Mouse (Mus musculus) liver, embryonic 15.5 days (tissue): ENCODE measurements around the gene Huwe1. TPM values are rescaled to one million over a fixed set of nuclear protein-coding genes. Genes with fewer than 3 reads are reported as not detected.
A peak's percentile ranks its signal among the peaks of the same experiment; 100 is the strongest.

Source experiments
- ATAC-seq: fragments of 200-750 bp; cut with Nextera tagmentation; 2 replicates; pipeline ENCODE4 v1.8.0; 2017; ENCODE audit warnings: moderate number of reproducible peaks, mild to moderate bottlenecking, moderate library complexity; ENCODE audit not compliant: insufficient read depth
- H3K27ac ChIP-seq: fragments of 300-500 bp; sonication (generic); replicated peaks from 2 replicates; pipeline ENCODE4 v1.5.1; 2015; ENCODE audit warnings: mild to moderate bottlenecking, inconsistent platforms
- H3K27me3 ChIP-seq: fragments of 300-500 bp; sonication (generic); 2 replicates; pipeline ENCODE4 v1.6.1; 2015; ENCODE audit warnings: mild to moderate bottlenecking, inconsistent platforms
- H3K36me3 ChIP-seq: fragments of 300-500 bp; sonication (generic); replicated peaks from 2 replicates; pipeline ENCODE4 v1.6.1; 2015; ENCODE audit warnings: moderate library complexity, mild to moderate bottlenecking, inconsistent platforms
- H3K4me1 ChIP-seq: fragments of 300-500 bp; sonication (generic); replicated peaks from 2 replicates; pipeline ENCODE4 v1.6.1; 2015; ENCODE audit warnings: inconsistent platforms
- H3K4me2 ChIP-seq: fragments of 300-500 bp; sonication (generic); 2 replicates; pipeline ENCODE4 v1.6.1; 2015; ENCODE audit warnings: moderate library complexity, mild to moderate bottlenecking, inconsistent platforms
- H3K4me3 ChIP-seq: fragments of 300-500 bp; sonication (generic); replicated peaks from 2 replicates; pipeline ENCODE4 v1.5.1; 2015; ENCODE audit warnings: mild to moderate bottlenecking, inconsistent platforms
- H3K9ac ChIP-seq: fragments of 300-500 bp; sonication (generic); 2 replicates; pipeline ENCODE4 v1.6.1; 2015; ENCODE audit warnings: moderate library complexity, mild to moderate bottlenecking, inconsistent platforms
- H3K9me3 ChIP-seq: fragments of 300-500 bp; sonication (generic); replicated peaks from 2 replicates; pipeline ENCODE4 v1.6.1; 2016; ENCODE audit warnings: inconsistent platforms
- WGBS: fragments of 180-500 bp; shearing (Covaris S2); methylation state at CpG from one replicate; pipeline ENCODE4 v1.1.7; 2015; ENCODE audit warnings: mixed read lengths; ENCODE audit not compliant: insufficient replicate concordance; 5-methylcytosine and 5-hydroxymethylcytosine counted together
- microRNA counts: library from miRNA; unstranded; fragments of <30 nt; microRNA quantifications from one replicate; lab custom pipeline; 2016
- microRNA-seq: library from miRNA; unstranded; fragments of <30 nt; microRNA quantifications from one replicate; pipeline ENCODE4, GENCODE M21; 2016
- polyA plus RNA-seq: library from polyadenylated mRNA; unstranded; fragments of >200 nt; fragmentation: Nextera tagmentation; extraction: Ambion mirVana; gene quantifications from 2 replicates; pipeline ENCODE4 v1.2.1, GENCODE M21; 2015

Huwe1 gene
- polyA plus RNA-seq, 1 experiment from 2014 or later, result 13.4 TPM

DNA sequence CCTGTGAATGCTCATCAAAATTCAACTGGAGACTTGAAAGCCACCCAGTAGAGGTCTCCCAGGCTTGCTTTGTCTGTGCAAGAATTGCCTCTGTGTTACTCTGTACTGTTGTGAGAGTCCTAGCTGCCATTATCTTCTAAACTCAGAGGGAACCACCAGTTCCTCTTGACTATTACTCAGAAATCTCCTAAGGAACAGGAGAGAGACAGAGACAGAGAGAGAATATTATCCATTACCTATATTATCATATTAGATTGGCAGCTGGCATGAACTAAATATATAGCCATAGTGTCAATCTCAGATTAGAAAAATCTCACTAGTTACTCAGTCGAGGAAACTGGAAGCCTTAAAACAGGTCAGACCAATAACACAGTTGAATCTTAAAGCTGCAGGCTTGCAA is 149.6 kb downstream of the Huwe1 start:
- Histone ChIP-seq H3K27me3 (no peaks in the 10 kb centered on the region), H3K9me3 (no peaks in the 10 kb centered on the region), H3K4me2 (no peak overlapping the region), H3K36me3 (no peaks in the 10 kb centered on the region), H3K4me1 (no peaks in the 10 kb centered on the region), H3K9ac (no peak overlapping the region), H3K27ac (no peak overlapping the region), H3K4me3 (no peak overlapping the region)
- WGBS, result 10% methylated on average over 1 of the region's 1 CpGs
- no peak for ATAC-seq

DNA sequence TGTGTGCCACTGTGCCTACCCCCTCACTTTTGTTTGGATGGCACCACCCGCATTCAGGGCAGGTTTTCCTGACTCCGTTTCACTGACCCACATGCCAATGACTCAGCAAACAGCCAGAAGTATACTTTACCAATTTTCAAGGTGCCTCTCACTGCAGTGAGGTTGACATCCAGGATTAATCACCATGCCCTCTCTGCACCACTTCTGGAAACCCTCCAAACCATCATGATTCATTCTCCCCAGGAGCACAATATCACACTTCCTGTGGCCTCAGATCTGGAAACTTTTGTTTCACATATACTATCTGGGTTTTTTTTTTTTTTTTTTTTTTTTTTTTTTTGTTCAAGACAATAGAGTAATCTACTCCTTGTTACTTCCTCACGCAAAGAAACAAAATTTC is 150.6 kb downstream of the Huwe1 start:
- H3K9me3 ChIP-seq, result no peaks in the 10 kb centered on the region
- 31% methylated on average over 3 of the region's 3 CpGs for WGBS
- no peak overlapping the region for H3K4me3 ChIP-seq
- no peak overlapping the region for H3K9ac ChIP-seq
- H3K36me3 ChIP-seq, result no peaks in the 10 kb centered on the region
- no peaks in the 10 kb centered on the region for H3K27me3 ChIP-seq
- no peak overlapping the region for H3K4me2 ChIP-seq
- H3K27ac ChIP-seq, result no peak overlapping the region
- H3K4me1 ChIP-seq, result no peaks in the 10 kb centered on the region
- ATAC-seq, result no peak

MicroRNA genes within 50 kb of the gene (microRNA counts, 519-probe panel; counts per million panel counts)
- 3,082 counts per million, percentile 61 among the panel's probes with 10 or more counts for microRNA mmu-miR-98 (lab: Ali Mortazavi, UCI)

Small RNAs within 50 kb of the gene (microRNA-seq; reads per million reads assigned to microRNA genes)
- gene Mir3113 (not detected), gene Mir98 (6,165 reads per million, percentile 90 among the genes with 10 or more reads in this experiment), gene Mirlet7f-2 (2,855 reads per million, percentile 86 among the genes with 10 or more reads in this experiment)

Other genes starting within 250 kb of the Huwe1 start
- gene Hsd17b10, start 201.0 kb downstream of the Huwe1 start, polyA plus RNA-seq, result 106 and 113 TPM in 2 replicates
- gene Ribc1, start 215.5 kb downstream of the Huwe1 start, polyA plus RNA-seq, result 1.9 and 2.0 TPM in 2 replicates
- 47.7 and 48.6 TPM in 2 replicates for gene Smc1a, start 215.6 kb downstream of the Huwe1 start, polyA plus RNA-seq